Mouse (Mus musculus) MEL (cell line): ENCODE data around the gene Alkbh7. TPM values are rescaled to one million over a fixed set of nuclear protein-coding genes. Genes with fewer than 3 reads are reported as not detected.

Source experiments
- DNase-seq: peaks from one replicate; pipeline ENCODE4 v3.0.0; 2011; ENCODE audit warnings: low read depth, low spot score
- H3K27ac ChIP-seq: 2 replicates; pipeline ENCODE4 v1.5.1; 2012; ENCODE audit warnings: low read depth, mild to moderate bottlenecking, control low read depth, low read length, moderate library complexity; ENCODE audit not compliant: control insufficient read depth
- H3K27me3 ChIP-seq, 2 experiments: fragments of 150-350 bp in 1 of 2; sonication (generic) in 1 of 2; 2 replicates each; pipeline ENCODE4 v1.6.1; 2012; ENCODE audit warnings: low read length in 2 of 2, mild to moderate bottlenecking in 2 of 2, improper control_type of control experiment in 1 of 2, moderate library complexity in 1 of 2; ENCODE audit not compliant: insufficient read depth in 2 of 2, control insufficient read depth in 1 of 2
- H3K36me3 ChIP-seq, 2 experiments: 2 replicates each; pipeline ENCODE4 v1.6.1; 2012 to 2014; ENCODE audit warnings: low read length in 2 of 2, improper control_type of control experiment in 1 of 2, inconsistent platforms in 1 of 2, mild to moderate bottlenecking in 1 of 2; ENCODE audit not compliant: insufficient read depth in 2 of 2, control insufficient read depth in 1 of 2
- H3K4me1 ChIP-seq, 2 experiments: fragments of 150-350 bp in 1 of 2; sonication (generic) in 1 of 2; 2 replicates each; pipeline ENCODE4 v1.6.1; 2012; ENCODE audit warnings: low read length in 2 of 2, improper control_type of control experiment in 1 of 2, mild to moderate bottlenecking in 1 of 2; ENCODE audit not compliant: insufficient read depth in 2 of 2, control insufficient read depth in 1 of 2
- H3K4me3 ChIP-seq, 2 experiments: fragments of 150-350 bp in 1 of 2; sonication (generic) in 1 of 2; 2 replicates each; pipeline ENCODE4 v1.5.1; 2012; ENCODE audit warnings: low read depth in 2 of 2, low read length in 2 of 2, mild to moderate bottlenecking in 2 of 2, moderate library complexity in 2 of 2, control low read depth in 1 of 2, improper control_type of control experiment in 1 of 2; ENCODE audit not compliant: control insufficient read depth in 1 of 2, insufficient read depth in 1 of 2
- H3K79me2 ChIP-seq: 2 replicates; pipeline ENCODE4 v1.6.1; 2012; ENCODE audit warnings: mild to moderate bottlenecking, low read length, moderate library complexity; ENCODE audit not compliant: control insufficient read depth, poor library complexity, insufficient read depth
- H3K9ac ChIP-seq: 2 replicates; pipeline ENCODE4 v1.6.1; 2012; ENCODE audit warnings: low read depth, mild to moderate bottlenecking, control low read depth, low read length, moderate library complexity; ENCODE audit not compliant: control insufficient read depth, poor library complexity, severe bottlenecking
- H3K9me3 ChIP-seq: fragments of 150-350 bp; sonication (generic); replicated peaks from 2 replicates; pipeline ENCODE4 v1.6.1; 2012; ENCODE audit warnings: mild to moderate bottlenecking, low read length, improper control_type of control experiment, moderate library complexity; ENCODE audit not compliant: insufficient read depth
- BHLHE40 ChIP-seq: IDR thresholded peaks from 2 replicates; pipeline ENCODE4 v1.6.1; 2012; ENCODE audit warnings: low read depth, mild to moderate bottlenecking, inconsistent platforms, low read length, improper control_type of control experiment, borderline replicate concordance
- CHD1 ChIP-seq: IDR thresholded peaks from 2 replicates; pipeline ENCODE4 v1.6.1; 2012; ENCODE audit warnings: low read depth, mild to moderate bottlenecking, inconsistent platforms, low read length, improper control_type of control experiment
- CHD2 ChIP-seq: IDR thresholded peaks from 2 replicates; pipeline ENCODE4 v1.6.1; 2011; ENCODE audit warnings: low read length, improper control_type of control experiment
- CTCF ChIP-seq, 3 experiments: IDR thresholded peaks in 2 of 3; conservative IDR thresholded peaks in 1 of 3; 2 replicates each; pipeline ENCODE4 v1.5.1; 2011 to 2012; ENCODE audit warnings: low read length in 3 of 3, low read depth in 2 of 3, mild to moderate bottlenecking in 2 of 3, improper control_type of control experiment in 1 of 3, inconsistent platforms in 1 of 3, mixed read lengths in 1 of 3, moderate library complexity in 1 of 3; ENCODE audit not compliant: control insufficient read depth in 1 of 3, insufficient read depth in 1 of 3, poor library complexity in 1 of 3, severe bottlenecking in 1 of 3
- E2F4 ChIP-seq: IDR thresholded peaks from 2 replicates; pipeline ENCODE4 v1.6.1; 2011; ENCODE audit warnings: low read depth, low read length, improper control_type of control experiment, borderline replicate concordance
- ELF1 ChIP-seq: IDR thresholded peaks from 2 replicates; pipeline ENCODE4 v1.6.1; 2014; ENCODE audit warnings: low read depth, mild to moderate bottlenecking, inconsistent platforms, low read length, improper control_type of control experiment, moderate library complexity
- EP300 ChIP-seq, 2 experiments: IDR thresholded peaks; 2 replicates each; pipeline ENCODE4 v1.6.1; 2011; ENCODE audit warnings: improper control_type of control experiment in 2 of 2, low read length in 2 of 2, low read depth in 1 of 2, mild to moderate bottlenecking in 1 of 2
- ETS1 ChIP-seq: IDR thresholded peaks from 2 replicates; pipeline ENCODE4 v1.6.1; 2012; ENCODE audit warnings: low read depth, mild to moderate bottlenecking, inconsistent platforms, low read length, improper control_type of control experiment, moderate library complexity
- GABPA ChIP-seq: IDR thresholded peaks from 2 replicates; pipeline ENCODE4 v1.6.1; 2012; ENCODE audit warnings: low read depth, mild to moderate bottlenecking, inconsistent platforms, low read length, improper control_type of control experiment, moderate library complexity
- GATA1 ChIP-seq: IDR thresholded peaks from 2 replicates; pipeline ENCODE4 v1.6.1; 2011; ENCODE audit warnings: low read depth, low read length, improper control_type of control experiment
- JUND ChIP-seq: IDR thresholded peaks from 2 replicates; pipeline ENCODE4 v1.6.1; 2011; ENCODE audit warnings: low read depth, mild to moderate bottlenecking, improper control_type of control experiment, low read length
- KAT2A ChIP-seq: conservative IDR thresholded peaks from 2 replicates; pipeline ENCODE4 v1.6.1; 2012; ENCODE audit warnings: low read depth, low read length, improper control_type of control experiment, inconsistent platforms
- MAFK ChIP-seq: IDR thresholded peaks from 2 replicates; pipeline ENCODE4 v1.6.1; 2011; ENCODE audit warnings: low read depth, mild to moderate bottlenecking, low read length, improper control_type of control experiment, borderline replicate concordance
- MAX ChIP-seq: IDR thresholded peaks from 2 replicates; pipeline ENCODE4 v1.6.1; 2011; ENCODE audit warnings: low read length, improper control_type of control experiment
- MAZ ChIP-seq: IDR thresholded peaks from 2 replicates; pipeline ENCODE4 v1.6.1; 2012; ENCODE audit warnings: low read depth, mild to moderate bottlenecking, inconsistent platforms, low read length, improper control_type of control experiment
- MEF2A ChIP-seq: IDR thresholded peaks from 2 replicates; pipeline ENCODE4 v1.6.1; 2014; ENCODE audit warnings: low read depth, mild to moderate bottlenecking, inconsistent platforms, low read length, improper control_type of control experiment; ENCODE audit not compliant: poor library complexity, insufficient replicate concordance, severe bottlenecking; ENCODE audit errors: extremely low read depth
- MXI1 ChIP-seq: IDR thresholded peaks from 2 replicates; pipeline ENCODE4 v1.6.1; 2011; ENCODE audit warnings: mild to moderate bottlenecking, low read depth, low read length, improper control_type of control experiment
- MYB ChIP-seq: IDR thresholded peaks from 2 replicates; pipeline ENCODE4 v1.6.1; 2011; ENCODE audit warnings: mild to moderate bottlenecking, low read depth, low read length, improper control_type of control experiment
- NELFE ChIP-seq: IDR thresholded peaks from 2 replicates; pipeline ENCODE4 v1.6.1; 2011; ENCODE audit warnings: low read depth, low read length, improper control_type of control experiment
- NRF1 ChIP-seq: IDR thresholded peaks from 2 replicates; pipeline ENCODE4 v1.6.1; 2014; ENCODE audit warnings: low read depth, mild to moderate bottlenecking, inconsistent platforms, low read length, improper control_type of control experiment, moderate library complexity; ENCODE audit not compliant: poor library complexity, insufficient read depth, severe bottlenecking
- POLR2A ChIP-seq, 2 experiments: IDR thresholded peaks; 2 replicates each; pipeline ENCODE4 v1.6.1; 2011 to 2012; ENCODE audit warnings: low read length in 2 of 2, mild to moderate bottlenecking in 2 of 2, control low read depth in 1 of 2, improper control_type of control experiment in 1 of 2, low read depth in 1 of 2, moderate library complexity in 1 of 2; ENCODE audit not compliant: control insufficient read depth in 1 of 2, insufficient read depth in 1 of 2, poor library complexity in 1 of 2
- POLR2AphosphoS2 ChIP-seq: IDR thresholded peaks from 2 replicates; pipeline ENCODE4 v1.6.1; 2011; ENCODE audit warnings: low read length, improper control_type of control experiment
- POLR2AphosphoS5 ChIP-seq: IDR thresholded peaks from 2 replicates; pipeline ENCODE4 v1.6.1; 2012; ENCODE audit warnings: low read depth, borderline replicate concordance, mild to moderate bottlenecking, inconsistent platforms, low read length, moderate library complexity, mixed read lengths
- RAD21 ChIP-seq: IDR thresholded peaks from 2 replicates; pipeline ENCODE4 v1.6.1; 2011; ENCODE audit warnings: mild to moderate bottlenecking, low read depth, low read length, improper control_type of control experiment
- RCOR1 ChIP-seq: IDR thresholded peaks from 2 replicates; pipeline ENCODE4 v1.6.1; 2012; ENCODE audit warnings: low read depth, mild to moderate bottlenecking, inconsistent platforms, low read length, improper control_type of control experiment
- SIN3A ChIP-seq: IDR thresholded peaks from 2 replicates; pipeline ENCODE4 v1.6.1; 2012; ENCODE audit warnings: low read length, improper control_type of control experiment, inconsistent platforms
- SMC3 ChIP-seq: IDR thresholded peaks from 2 replicates; pipeline ENCODE4 v1.6.1; 2011; ENCODE audit warnings: low read depth, low read length, improper control_type of control experiment
- TAL1 ChIP-seq: IDR thresholded peaks from 2 replicates; pipeline ENCODE4 v1.6.1; 2012; ENCODE audit warnings: mild to moderate bottlenecking, inconsistent platforms, low read length, moderate library complexity, mixed read lengths
- TBP ChIP-seq: IDR thresholded peaks from 2 replicates; pipeline ENCODE4 v1.8.0; 2011; ENCODE audit warnings: low read depth, low read length, improper control_type of control experiment
- TCF12 ChIP-seq: IDR thresholded peaks from 2 replicates; pipeline ENCODE4 v1.6.1; 2014; ENCODE audit warnings: low read depth, mild to moderate bottlenecking, inconsistent platforms, low read length, improper control_type of control experiment, moderate library complexity
- UBTF ChIP-seq: IDR thresholded peaks from 2 replicates; pipeline ENCODE4 v1.6.1; 2012; ENCODE audit warnings: low read depth, mild to moderate bottlenecking, inconsistent platforms, low read length, improper control_type of control experiment, moderate library complexity, borderline replicate concordance; ENCODE audit not compliant: insufficient read depth
- USF1 ChIP-seq: IDR thresholded peaks from 2 replicates; pipeline ENCODE4 v1.6.1; 2014; ENCODE audit warnings: low read depth, mild to moderate bottlenecking, inconsistent platforms, low read length, improper control_type of control experiment, moderate library complexity
- USF2 ChIP-seq, 2 experiments: IDR thresholded peaks; 2 replicates each; pipeline ENCODE4 v1.6.1; 2011 to 2012; ENCODE audit warnings: improper control_type of control experiment in 2 of 2, low read length in 2 of 2, borderline replicate concordance in 1 of 2, inconsistent platforms in 1 of 2, low read depth in 1 of 2, mild to moderate bottlenecking in 1 of 2; ENCODE audit not compliant: insufficient read depth in 1 of 2
- ZC3H11A ChIP-seq: IDR thresholded peaks from 2 replicates; pipeline ENCODE4 v1.6.1; 2012; ENCODE audit warnings: low read depth, mild to moderate bottlenecking, inconsistent platforms, low read length, improper control_type of control experiment
- ZKSCAN1 ChIP-seq: IDR thresholded peaks from 2 replicates; pipeline ENCODE4 v1.6.1; 2012; ENCODE audit warnings: low read depth, mild to moderate bottlenecking, inconsistent platforms, low read length, improper control_type of control experiment, moderate library complexity
- ZMIZ1 ChIP-seq: IDR thresholded peaks from 2 replicates; pipeline ENCODE4 v1.6.1; 2012; ENCODE audit warnings: low read depth, mild to moderate bottlenecking, inconsistent platforms, low read length, improper control_type of control experiment, moderate library complexity
- ZNF384 ChIP-seq: IDR thresholded peaks from 2 replicates; pipeline ENCODE4 v1.6.1; 2012; ENCODE audit warnings: low read depth, mild to moderate bottlenecking, inconsistent platforms, low read length, improper control_type of control experiment
- polyA plus RNA-seq, 2 experiments: library from polyadenylated mRNA; stranded (reverse) in 1 of 2; unstranded in 1 of 2; fragments of >175 nt in 1 of 2; fragments of >200 nt in 1 of 2; gene quantifications; 2 replicates each; pipeline versions ENCODE4 v1.2.1 to v1.2.4; 2012; ENCODE audit warnings: low replicate concordance in 2 of 2, low read depth in 1 of 2; ENCODE audit not compliant: insufficient read length in 2 of 2, insufficient read depth in 1 of 2, missing spikeins in 1 of 2
- total RNA-seq: library from RNA; depleted of rRNA; stranded (reverse); fragments of 300-350 nt; gene quantifications from 2 replicates; pipeline ENCODE4 v1.2.3, GENCODE M21; 2012

Gene Alkbh7
- total and polyA plus RNA-seq, 3 experiments = 18.9 to 26.4 TPM; not detected in 1

- H3K36me3 ChIP-seq = peaks cover 0 to 8% of the 10 kb centered on the region in 2 experiments; a peak in 3 of 4 replicates
- no peaks in the 10 kb centered on the region for H3K9me3 ChIP-seq
- peak; percentile 98 for DNase-seq
- H3K27ac ChIP-seq = peak within 1 kb of the TSS; percentile 61
- H3K4me1 ChIP-seq = peaks cover 0 to 11% of the 10 kb centered on the region in 2 experiments; a peak in 2 of 4 replicates
- peak within 1 kb of the TSS; percentile 72 to 86 for H3K4me3 ChIP-seq
- peaks cover 17% of the 10 kb centered on the region for H3K79me2 ChIP-seq
- H3K9ac ChIP-seq = peak within 1 kb of the TSS; percentile 83
- no peaks in the 10 kb centered on the region for H3K27me3 ChIP-seq
- TF ChIP-seq TAL1 = no peak
- TF ChIP-seq TCF12 = peak; percentile 48; the same call in 1 of the 2 replicates
- no peak for TF ChIP-seq JUND
- TF ChIP-seq POLR2AphosphoS2 = peak; percentile 73
- peak; percentile 78; the same call in 1 of the 2 replicates for TF ChIP-seq TBP
- TF ChIP-seq POLR2A (IDR thresholded peaks at IDR 0.05; ENCODE audit: control insufficient read depth in 1 of 2, insufficient read depth in 1 of 2, low read depth in 1 of 2, low read length in 2 of 2, poor library complexity in 1 of 2) = peak; percentile 70 to 92; a peak in 2 of 4 replicates
- TF ChIP-seq CTCF (IDR thresholded peaks at IDR 0.05 in 2 of 3, conservative IDR thresholded peaks at IDR 0.05 in 1 of 3; ENCODE audit: control insufficient read depth in 1 of 3, insufficient read depth in 1 of 3, low read depth in 2 of 3, low read length in 3 of 3, poor library complexity in 1 of 3, severe bottlenecking in 1 of 3) = no peak
- TF ChIP-seq GATA1 = no peak
- peak; percentile 93 for TF ChIP-seq SIN3A
- TF ChIP-seq SMC3 = no peak
- TF ChIP-seq GABPA = no peak
- no peak for TF ChIP-seq BHLHE40
- peak; percentile 86 for TF ChIP-seq USF1
- no peak for TF ChIP-seq NRF1
- no peak for TF ChIP-seq UBTF
- TF ChIP-seq ZKSCAN1 = no peak
- no peak for TF ChIP-seq MYB
- TF ChIP-seq POLR2AphosphoS5 = peak; percentile 54; the same call in 1 of the 2 replicates
- no peak for TF ChIP-seq ZC3H11A
- no peak for TF ChIP-seq E2F4
- TF ChIP-seq USF2 (IDR thresholded peaks at IDR 0.05; ENCODE audit: borderline replicate concordance in 1 of 2, insufficient read depth in 1 of 2, low read depth in 1 of 2, low read length in 2 of 2) = no peak
- no peak for TF ChIP-seq CHD2
- no peak for TF ChIP-seq RAD21
- TF ChIP-seq ZMIZ1 = no peak
- TF ChIP-seq NELFE = peak; percentile 87
- no peak for TF ChIP-seq MAZ
- TF ChIP-seq CHD1 = no peak
- TF ChIP-seq MXI1 = peak; percentile 95
- peak; percentile 93 for TF ChIP-seq KAT2A
- TF ChIP-seq MAX = peak; percentile 45
- TF ChIP-seq ETS1 = 0 out of 2 replicates have a peak, but pooled peaks have one; percentile 33
- TF ChIP-seq MEF2A = no peak
- TF ChIP-seq MAFK = no peak
- TF ChIP-seq ZNF384 = no peak
- TF ChIP-seq EP300 (IDR thresholded peaks at IDR 0.05; ENCODE audit: low read depth in 1 of 2, low read length in 2 of 2) = no peak
- TF ChIP-seq ELF1 = peak; percentile 98
- no peak for TF ChIP-seq RCOR1
Measured at GRCm38 (mm10) chr17:56990115-56990746, 6.9 kb upstream of the Alkbh7 start, which contains the start of gene Clpp. Gene Clpp (plus strand): TSS chr17:56990305.
